Mouse (Mus musculus) liver, adult 2 months (tissue): Measurements from ENCODE around the gene Fkbp6.

Source experiments
- CTCF ChIP-seq: fragments of 200-500 bp; IDR thresholded peaks from 2 replicates; pipeline ENCODE4 v1.5.1; 2011; ENCODE audit warnings: low read depth, low read length, control low read depth
- POLR2A ChIP-seq: fragments of 200-500 bp; IDR thresholded peaks from 2 replicates; pipeline ENCODE4 v1.6.1; 2011; ENCODE audit warnings: low read length, control low read depth; ENCODE audit not compliant: insufficient read depth; ENCODE audit errors: extremely low read depth

DNA sequence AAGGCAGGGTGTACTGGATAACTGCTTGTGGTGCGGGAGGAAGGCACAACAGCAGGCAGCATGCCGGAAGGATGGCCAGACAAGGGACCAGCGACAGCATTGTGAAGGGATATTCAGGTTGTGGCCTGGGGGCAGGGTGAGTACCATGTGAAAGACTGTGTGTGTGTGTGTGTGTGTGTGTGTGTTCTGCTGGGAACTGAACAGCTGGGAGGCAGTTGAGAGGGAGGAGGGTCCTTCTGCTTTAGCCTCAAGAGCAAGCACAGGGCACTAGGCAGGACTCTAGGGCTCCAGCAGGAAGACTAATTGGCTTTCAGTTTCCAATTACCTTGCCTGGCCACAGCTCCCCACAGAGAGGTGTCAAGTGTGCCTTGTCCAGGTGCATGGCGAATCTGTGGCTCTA is 58.7 kb downstream of the Fkbp6 start:
- no peak for TF ChIP-seq CTCF
- no peak for TF ChIP-seq POLR2A
